Comparison of ENCODE assay signal across 15 mouse cellular contexts in the genomic region with DNA sequence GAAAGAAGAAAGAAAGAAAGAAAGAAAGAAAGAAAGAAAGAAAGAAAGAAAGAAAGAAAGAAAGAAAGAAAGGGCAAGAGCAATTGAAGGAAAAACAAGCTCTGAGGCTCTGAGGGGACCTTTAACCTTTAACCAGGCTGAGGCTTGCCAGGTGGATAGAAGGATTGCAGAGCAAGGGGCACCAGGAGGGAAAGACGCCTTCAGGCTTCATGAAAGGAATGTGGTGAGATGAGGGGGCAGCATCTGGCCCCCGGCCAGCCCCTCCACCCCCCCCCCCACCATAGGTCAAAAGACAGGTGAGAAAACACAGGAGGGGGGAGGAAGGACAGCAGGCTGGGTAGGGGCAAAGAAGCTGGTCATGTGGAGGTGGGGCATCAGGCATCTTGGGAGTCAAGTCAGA. TPM values are rescaled to one million over a fixed set of nuclear protein-coding genes. Genes with fewer than 3 reads are reported as not detected.
DNase-seq lines count a peak whose midpoint lies in the region; ATAC-seq and TF ChIP-seq lines count a peak whose summit lies in the region.
"Had no signal": no experiment of that assay in that cellular context is flagged by ENCODE, and none has a peak within 500 bp of the region (broad histone marks: within the 10 kb centered on the region; RNA-seq: fewer than 3 reads in every experiment).

No protein-coding gene starts in this region.

- H3K27me3 ChIP-seq in kidney, adult 2 months (replicated peaks; ENCODE audit: control insufficient read depth, insufficient read depth, low read length), result no peaks in the 10 kb centered on the region
- no peaks in the 10 kb centered on the region for H3K27me3 ChIP-seq in kidney, postnatal 0 days (ENCODE audit: insufficient read depth, low read length)
- no peaks in the 10 kb centered on the region for H3K27me3 ChIP-seq in stomach, embryonic 15.5 days (replicated peaks)
- H3K27me3 ChIP-seq in midbrain, embryonic 13.5 days, result no peaks in the 10 kb centered on the region

- no peaks in the 10 kb centered on the region for H3K9me3 ChIP-seq in kidney, postnatal 0 days (replicated peaks; ENCODE audit: low read length)
- H3K9me3 ChIP-seq in stomach, embryonic 15.5 days, result no peaks in the 10 kb centered on the region
- no peaks in the 10 kb centered on the region for H3K9me3 ChIP-seq in midbrain, embryonic 13.5 days
- H3K9me3 ChIP-seq: midbrain, embryonic 10.5 days had no signal

- H3K4me2 ChIP-seq in kidney, postnatal 0 days (ENCODE audit: low read length), result no peak overlapping the region
- H3K4me2 ChIP-seq in stomach, embryonic 15.5 days, result no peak overlapping the region
- H3K4me2 ChIP-seq in midbrain, embryonic 13.5 days (replicated peaks), result no peak overlapping the region

- TF ChIP-seq CTCF in kidney, adult 2 months (conservative IDR thresholded peaks at IDR 0.05; ENCODE audit: insufficient read depth, insufficient read length, low read depth, low read length), result no peak
- no peak for TF ChIP-seq CTCF in kidney, postnatal 0 days (IDR thresholded peaks at IDR 0.05; ENCODE audit: low read depth)

- 15% methylated on average over 2 of the region's 2 CpGs for WGBS in kidney, adult 2 months
- WGBS in kidney, postnatal 0 days, result 23% methylated on average over 2 of the region's 2 CpGs
- WGBS in stomach, embryonic 15.5 days, result 25% methylated on average over 2 of the region's 2 CpGs
- 67% methylated on average over 2 of the region's 2 CpGs for WGBS in midbrain, embryonic 13.5 days

- no peak overlapping the region for H3K4me3 ChIP-seq in kidney, adult 2 months (ENCODE audit: insufficient read depth, low read depth, low read length)
- H3K4me3 ChIP-seq in kidney, postnatal 0 days (replicated peaks; ENCODE audit: low read depth, low read length), result no peak overlapping the region
- H3K4me3 ChIP-seq in stomach, embryonic 15.5 days (replicated peaks), result no peak overlapping the region
- H3K4me3 ChIP-seq in midbrain, embryonic 13.5 days (replicated peaks), result no peak overlapping the region
- H3K4me3 ChIP-seq: heart, adult 2 months; midbrain, embryonic 10.5 days; myocyte had no signal

- peaks cover 17% of the 10 kb centered on the region for H3K4me1 ChIP-seq in kidney, adult 2 months (ENCODE audit: control insufficient read depth, insufficient read depth, low read length)
- H3K4me1 ChIP-seq in kidney, postnatal 0 days (replicated peaks; ENCODE audit: insufficient read depth, low read length), result peaks cover 12% of the 10 kb centered on the region
- H3K4me1 ChIP-seq in stomach, embryonic 15.5 days, result peaks cover 9% of the 10 kb centered on the region; the same call in 1 of the 2 replicates
- no peaks in the 10 kb centered on the region for H3K4me1 ChIP-seq in midbrain, embryonic 13.5 days (replicated peaks)

- no peak overlapping the region for H3K27ac ChIP-seq in kidney, adult 2 months (ENCODE audit: insufficient read depth, low read depth, low read length)
- H3K27ac ChIP-seq in kidney, postnatal 0 days, result peak overlapping the region; percentile 48; the same call in 1 of the 2 replicates
- peak overlapping the region; percentile 21; the same call in 1 of the 2 replicates for H3K27ac ChIP-seq in stomach, embryonic 15.5 days
- no peak overlapping the region for H3K27ac ChIP-seq in midbrain, embryonic 13.5 days
- H3K27ac ChIP-seq: heart, adult 2 months; midbrain, embryonic 10.5 days had no signal

- ATAC-seq in kidney, postnatal 0 days (replicated peaks; ENCODE audit: low FRiP score, low read depth), result no peak
- ATAC-seq in stomach, embryonic 15.5 days (ENCODE audit: insufficient read depth, low FRiP score, low read depth), result no peak
- ATAC-seq in midbrain, embryonic 13.5 days, result no peak

- H3K36me3 ChIP-seq in kidney, adult 2 months (ENCODE audit: control insufficient read depth, insufficient read depth, low read length), result no peaks in the 10 kb centered on the region
- H3K36me3 ChIP-seq in kidney, postnatal 0 days (ENCODE audit: insufficient read depth, low read length), result no peaks in the 10 kb centered on the region
- no peaks in the 10 kb centered on the region for H3K36me3 ChIP-seq in stomach, embryonic 15.5 days
- H3K36me3 ChIP-seq in midbrain, embryonic 13.5 days, result no peaks in the 10 kb centered on the region
- H3K36me3 ChIP-seq: midbrain, embryonic 10.5 days had no signal

- peak; percentile 19 for DNase-seq in adrenal gland, postnatal 10 days
- DNase-seq in adrenal gland, adult 8-10 months, result no peak
- DNase-seq in kidney, adult 2 months, result peak; percentile 59
- no peak for DNase-seq in kidney, adult 18-20 months
- no peak for DNase-seq in kidney, postnatal 0 days (ENCODE audit: low spot score)
- DNase-seq in gastrocnemius, adult 8-10 months (ENCODE audit: low spot score in 2 of 2), result no peak
- DNase-seq: cerebellum, adult 11-12 months; heart, adult 2 months; layer of hippocampus, postnatal 36 days; left cerebral cortex, postnatal 4 days; right cerebral cortex, adult 18-20 months had no signal

- H3K9ac ChIP-seq in kidney, postnatal 0 days (ENCODE audit: low read depth, low read length), result 0 out of 2 replicates have a peak overlapping the region, but pooled peaks have one; percentile 14
- H3K9ac ChIP-seq in stomach, embryonic 15.5 days, result no peak overlapping the region
- no peak overlapping the region for H3K9ac ChIP-seq in midbrain, embryonic 13.5 days (replicated peaks)

- TF ChIP-seq POLR2A in kidney, adult 2 months (IDR thresholded peaks at IDR 0.05; ENCODE audit: low read depth, low read length), result no peak

RNA-seq across cellular contexts. Expression of gene Dag1, which starts 8.2 kb away (rescaled TPM):
- total RNA-seq in adrenal gland, postnatal 10 days (2021), result 100 to 1,000 TPM; 168 to 192 TPM
- total RNA-seq in adrenal gland, adult 8-10 months (2022), result 100 to 1,000 TPM; 134 to 165 (median 148) TPM
- 66.8 and 67.2 TPM in 2 replicates for polyA plus RNA-seq in kidney, adult 2 months (2012; rRNA removed)
- polyA plus RNA-seq in kidney, postnatal 0 days (2015; fragmentation: Nextera tagmentation; extraction: Ambion mirVana), result 165 and 170 TPM in 2 replicates
- 74.7 and 90.6 TPM in 2 replicates for polyA plus RNA-seq in stomach, embryonic 15.5 days (2015; fragmentation: Nextera tagmentation; extraction: Ambion mirVana)
- polyA plus RNA-seq in midbrain, embryonic 13.5 days (2015; fragmentation: Nextera tagmentation; extraction: Ambion mirVana), result 50.5 and 57.8 TPM in 2 replicates
- total RNA-seq in gastrocnemius, adult 8-10 months (2022), result 100 to 1,000 TPM; 159 to 203 (median 172) TPM

RNA-seq across cellular contexts. Expression of gene Nicn1, which starts 18.3 kb away (rescaled TPM):
- 10 to 100 TPM; 20.2 to 28.6 TPM for total RNA-seq in adrenal gland, postnatal 10 days (2021)
- 10 to 100 TPM; 29.5 to 49.1 (median 41.4) TPM for total RNA-seq in adrenal gland, adult 8-10 months (2022)
- polyA plus RNA-seq in kidney, adult 2 months (2012; rRNA removed), result 38.9 and 39.3 TPM in 2 replicates
- 30.1 and 34.5 TPM in 2 replicates for polyA plus RNA-seq in kidney, postnatal 0 days (2015; fragmentation: Nextera tagmentation; extraction: Ambion mirVana)
- 27.6 and 31.2 TPM in 2 replicates for polyA plus RNA-seq in stomach, embryonic 15.5 days (2015; fragmentation: Nextera tagmentation; extraction: Ambion mirVana)
- polyA plus RNA-seq in midbrain, embryonic 13.5 days (2015; fragmentation: Nextera tagmentation; extraction: Ambion mirVana), result 118 TPM in 2 replicates
- total RNA-seq in gastrocnemius, adult 8-10 months (2022), result 10 to 100 TPM in 3 of 4 experiments, 1 to 10 TPM in 1; 8.0 to 13.5 (median 12.4) TPM

RNA-seq across cellular contexts. Expression of gene Amt, which starts 24.7 kb away (rescaled TPM):
- 10 to 100 TPM in 1 of 2 experiments, 1 to 10 TPM in 1; 9.3 to 14.7 TPM for total RNA-seq in adrenal gland, postnatal 10 days (2021)
- total RNA-seq in adrenal gland, adult 8-10 months (2022), result 10 to 100 TPM in 2 of 4 experiments, 1 to 10 TPM in 2; 3.8 to 10.9 (median 7.1) TPM
- polyA plus RNA-seq in kidney, adult 2 months (2012; rRNA removed), result 77.5 and 84.2 TPM in 2 replicates
- 50.5 and 51.2 TPM in 2 replicates for polyA plus RNA-seq in kidney, postnatal 0 days (2015; fragmentation: Nextera tagmentation; extraction: Ambion mirVana)
- 21.8 and 22.3 TPM in 2 replicates for polyA plus RNA-seq in stomach, embryonic 15.5 days (2015; fragmentation: Nextera tagmentation; extraction: Ambion mirVana)
- polyA plus RNA-seq in midbrain, embryonic 13.5 days (2015; fragmentation: Nextera tagmentation; extraction: Ambion mirVana), result 33.6 and 35.5 TPM in 2 replicates
- 1 to 10 TPM in 1 of 4 experiments, under 1 TPM in 3; 0.32 to 1.3 (median 0.54) TPM for total RNA-seq in gastrocnemius, adult 8-10 months (2022)

RNA-seq across cellular contexts. Expression of gene Rhoa, which starts 34.0 kb away (rescaled TPM):
- total RNA-seq in adrenal gland, postnatal 10 days (2021), result 100 to 1,000 TPM; 352 to 357 TPM
- 100 to 1,000 TPM; 307 to 342 (median 321) TPM for total RNA-seq in adrenal gland, adult 8-10 months (2022)
- polyA plus RNA-seq in kidney, adult 2 months (2012; rRNA removed), result 125 and 179 TPM in 2 replicates
- 448 and 489 TPM in 2 replicates for polyA plus RNA-seq in kidney, postnatal 0 days (2015; fragmentation: Nextera tagmentation; extraction: Ambion mirVana)
- polyA plus RNA-seq in stomach, embryonic 15.5 days (2015; fragmentation: Nextera tagmentation; extraction: Ambion mirVana), result 452 and 455 TPM in 2 replicates
- 288 and 306 TPM in 2 replicates for polyA plus RNA-seq in midbrain, embryonic 13.5 days (2015; fragmentation: Nextera tagmentation; extraction: Ambion mirVana)
- 100 to 1,000 TPM in 2 of 4 experiments, 10 to 100 TPM in 2; 87.6 to 104 (median 99.6) TPM for total RNA-seq in gastrocnemius, adult 8-10 months (2022)

RNA-seq across cellular contexts. Expression of gene Tcta, which starts 34.0 kb away (rescaled TPM):
- 10 to 100 TPM; 28.9 to 36.6 TPM for total RNA-seq in adrenal gland, postnatal 10 days (2021)
- total RNA-seq in adrenal gland, adult 8-10 months (2022), result 10 to 100 TPM; 56.0 to 68.0 (median 62.2) TPM
- polyA plus RNA-seq in kidney, adult 2 months (2012; rRNA removed), result 53.0 and 55.3 TPM in 2 replicates
- 47.5 and 49.0 TPM in 2 replicates for polyA plus RNA-seq in kidney, postnatal 0 days (2015; fragmentation: Nextera tagmentation; extraction: Ambion mirVana)
- 40.0 and 42.1 TPM in 2 replicates for polyA plus RNA-seq in stomach, embryonic 15.5 days (2015; fragmentation: Nextera tagmentation; extraction: Ambion mirVana)
- polyA plus RNA-seq in midbrain, embryonic 13.5 days (2015; fragmentation: Nextera tagmentation; extraction: Ambion mirVana), result 52.6 and 57.5 TPM in 2 replicates
- total RNA-seq in gastrocnemius, adult 8-10 months (2022), result 10 to 100 TPM; 30.8 to 37.3 (median 34.3) TPM

Comparison
In these comparisons a context has a peak if more than half of its experiments do, and no peak if none do; other contexts are left out.
1. DNase-seq: peak in adrenal gland, postnatal 10 days (single experiment) and kidney, adult 2 months (single experiment); none in adrenal gland, adult 8-10 months (single experiment), kidney, adult 18-20 months (single experiment), kidney, postnatal 0 days (single experiment) and gastrocnemius, adult 8-10 months (0 of 2).
2. H3K27ac ChIP-seq: peak in kidney, postnatal 0 days (single experiment) and stomach, embryonic 15.5 days (single experiment); none in kidney, adult 2 months (single experiment) and midbrain, embryonic 13.5 days (single experiment).